Mouse (Mus musculus) layer of hippocampus, adult 11-12 months (tissue): ENCODE data around the gene Thg1l.
A peak's percentile ranks its signal among the peaks of the same experiment; 100 is the strongest.

Experiments used
- DNase-seq: peaks from one replicate; pipeline ENCODE4 v3.0.0; 2022; ENCODE audit warnings: low spot score

Gene Thg1l

GRCm38 (mm10) chr11:45955127-45955627, at the start of gene Thg1l:
Gene Thg1l, minus strand, starts transcription at chr11:45955494.
- peak; percentile 92 for DNase-seq

GRCm38 (mm10) chr11:45992087-45992486, 36.8 kb upstream of the Thg1l start:
- no peak for DNase-seq

- DNase-seq: no peak
Measured at GRCm38 (mm10) chr11:45991604-45992003, 36.3 kb upstream of the Thg1l start.

GRCm38 (mm10) chr11:45980893-45981253, 25.6 kb upstream of the Thg1l start:
- no peak for DNase-seq

- DNase-seq: peak; percentile 37
Measured at GRCm38 (mm10) chr11:45979946-45980892, 24.9 kb upstream of the Thg1l start, which contains the start of gene Sox30. Gene Sox30, plus strand, starts transcription at chr11:45980310.

- DNase-seq: peak; percentile 35
Measured at GRCm38 (mm10) chr11:45976061-45976460, 20.8 kb upstream of the Thg1l start.

GRCm38 (mm10) chr11:45974466-45974865, 19.2 kb upstream of the Thg1l start:
- no peak for DNase-seq

- DNase-seq: no peak
Measured at GRCm38 (mm10) chr11:45973635-45974034, 18.3 kb upstream of the Thg1l start.

- DNase-seq: no peak
Measured at GRCm38 (mm10) chr11:45968466-45968865, 13.2 kb upstream of the Thg1l start.

- no peak for DNase-seq
Measured at GRCm38 (mm10) chr11:45966896-45967295, 11.6 kb upstream of the Thg1l start.

- no peak for DNase-seq
Measured at GRCm38 (mm10) chr11:45960003-45960402, 4.7 kb upstream of the Thg1l start.

GRCm38 (mm10) chr11:45959598-45959997, 4.3 kb upstream of the Thg1l start:
- DNase-seq: no peak

- peak; percentile 43 for DNase-seq
Measured at GRCm38 (mm10) chr11:45947491-45947890, 7.8 kb downstream of the Thg1l start.

- no peak for DNase-seq
Measured at GRCm38 (mm10) chr11:45946796-45947195, 8.5 kb downstream of the Thg1l start.

GRCm38 (mm10) chr11:45944643-45945156, 10.6 kb downstream of the Thg1l start, which contains the start of gene Lsm11:
Gene Lsm11, minus strand, starts transcription at chr11:45944935.
- DNase-seq: peak; percentile 97

- no peak for DNase-seq
Measured at GRCm38 (mm10) chr11:45943891-45944642, 11.2 kb downstream of the Thg1l start.

GRCm38 (mm10) chr11:45943108-45943705, 12.1 kb downstream of the Thg1l start:
- peak; percentile 56 for DNase-seq

GRCm38 (mm10) chr11:45942281-45942680, 13.0 kb downstream of the Thg1l start:
- no peak for DNase-seq

GRCm38 (mm10) chr11:45938917-45939316, 16.4 kb downstream of the Thg1l start:
- no peak for DNase-seq

GRCm38 (mm10) chr11:45937478-45937877, 17.8 kb downstream of the Thg1l start:
- no peak for DNase-seq

- no peak for DNase-seq
Measured at GRCm38 (mm10) chr11:45932771-45933170, 22.5 kb downstream of the Thg1l start.

GRCm38 (mm10) chr11:45929541-45929940, 25.8 kb downstream of the Thg1l start:
- DNase-seq: no peak
